Mouse (Mus musculus): ENCODE results near the gene Sdk1. TPM values are rescaled to one million over a fixed set of nuclear protein-coding genes. Genes with fewer than 3 reads are reported as not detected.

Sdk1 gene
- polyA plus RNA-seq, 1 experiment from 2014 or later: 1.7 TPM

GRCm38 (mm10) chr5:141564197-141564596 lies 322.9 kb downstream of the Sdk1 start:
- Histone ChIP-seq H3K9me3 (ENCODE audit: control insufficient read depth, low read length) (peaks cover 2% of the 10 kb centered on the region; the same call in 1 of the 2 replicates), H3K4me3 (ENCODE audit: low read length) (no peak overlapping the region), H3K27me3 (replicated peaks; ENCODE audit: control insufficient read depth, insufficient read depth, low read length) (no peaks in the 10 kb centered on the region), H3K4me2 (ENCODE audit: low read depth, low read length) (no peak overlapping the region), H3K4me1 (ENCODE audit: control insufficient read depth, insufficient read depth, low read length) (no peaks in the 10 kb centered on the region), H3K27ac (ENCODE audit: low read length) (no peak overlapping the region), H3K9ac (ENCODE audit: low read depth, low read length) (no peak overlapping the region), H3K36me3 (ENCODE audit: control insufficient read depth, insufficient read depth, low read length) (no peaks in the 10 kb centered on the region)
- no peak for ATAC-seq
- 87% methylated on average over 5 of the region's 5 CpGs for WGBS

- 66% methylated on average over 2 of the region's 2 CpGs for WGBS
- no peaks in the 10 kb centered on the region for H3K36me3 ChIP-seq (ENCODE audit: control insufficient read depth, insufficient read depth, low read length)
- no peak overlapping the region for H3K4me2 ChIP-seq (ENCODE audit: low read depth, low read length)
- no peak for ATAC-seq
- no peaks in the 10 kb centered on the region for H3K4me1 ChIP-seq (ENCODE audit: control insufficient read depth, insufficient read depth, low read length)
- H3K4me3 ChIP-seq (ENCODE audit: low read length): no peak overlapping the region
- H3K27ac ChIP-seq (ENCODE audit: low read length): no peak overlapping the region
- H3K27me3 ChIP-seq (replicated peaks; ENCODE audit: control insufficient read depth, insufficient read depth, low read length): no peaks in the 10 kb centered on the region
- no peak overlapping the region for H3K9ac ChIP-seq (ENCODE audit: low read depth, low read length)
- peaks cover 2% of the 10 kb centered on the region; the same call in 1 of the 2 replicates for H3K9me3 ChIP-seq (ENCODE audit: control insufficient read depth, low read length)
These were observed 326.8 kb downstream of the Sdk1 start for GRCm38 (mm10) chr5:141568106-141568505.

GRCm38 (mm10) chr5:141570442-141570841 lies 329.2 kb downstream of the Sdk1 start:
- Histone ChIP-seq H3K4me2 (ENCODE audit: low read depth, low read length) (no peak overlapping the region), H3K27me3 (replicated peaks; ENCODE audit: control insufficient read depth, insufficient read depth, low read length) (no peaks in the 10 kb centered on the region), H3K27ac (ENCODE audit: low read length) (no peak overlapping the region), H3K9me3 (ENCODE audit: control insufficient read depth, low read length) (no peaks in the 10 kb centered on the region), H3K4me1 (ENCODE audit: control insufficient read depth, insufficient read depth, low read length) (0 out of 2 replicates have a peak, but pooled peaks cover 4% of the 10 kb centered on the region), H3K36me3 (ENCODE audit: control insufficient read depth, insufficient read depth, low read length) (no peaks in the 10 kb centered on the region), H3K4me3 (ENCODE audit: low read length) (no peak overlapping the region), H3K9ac (ENCODE audit: low read depth, low read length) (no peak overlapping the region)
- 74% methylated on average over 6 of the region's 6 CpGs for WGBS
- no peak for ATAC-seq

- no peak overlapping the region for H3K9ac ChIP-seq (ENCODE audit: low read depth, low read length)
- no peak overlapping the region for H3K4me3 ChIP-seq (ENCODE audit: low read length)
- H3K4me2 ChIP-seq (ENCODE audit: low read depth, low read length): no peak overlapping the region
- no peak for ATAC-seq
- WGBS: 54% methylated on average over 1 of the region's 1 CpGs
- no peaks in the 10 kb centered on the region for H3K36me3 ChIP-seq (ENCODE audit: control insufficient read depth, insufficient read depth, low read length)
- H3K27me3 ChIP-seq (replicated peaks; ENCODE audit: control insufficient read depth, insufficient read depth, low read length): no peaks in the 10 kb centered on the region
- H3K27ac ChIP-seq (ENCODE audit: low read length): no peak overlapping the region
- 0 out of 2 replicates have a peak, but pooled peaks cover 4% of the 10 kb centered on the region for H3K4me1 ChIP-seq (ENCODE audit: control insufficient read depth, insufficient read depth, low read length)
- H3K9me3 ChIP-seq (ENCODE audit: control insufficient read depth, low read length): no peaks in the 10 kb centered on the region
These were observed 333.0 kb downstream of the Sdk1 start for GRCm38 (mm10) chr5:141574263-141574662.

- Histone ChIP-seq H3K36me3 (ENCODE audit: control insufficient read depth, insufficient read depth, low read length) (no peaks in the 10 kb centered on the region), H3K27ac (ENCODE audit: low read length) (no peak overlapping the region), H3K27me3 (replicated peaks; ENCODE audit: control insufficient read depth, insufficient read depth, low read length) (no peaks in the 10 kb centered on the region), H3K4me1 (ENCODE audit: control insufficient read depth, insufficient read depth, low read length) (no peaks in the 10 kb centered on the region), H3K4me3 (ENCODE audit: low read length) (no peak overlapping the region), H3K9ac (ENCODE audit: low read depth, low read length) (no peak overlapping the region), H3K9me3 (ENCODE audit: control insufficient read depth, low read length) (no peaks in the 10 kb centered on the region), H3K4me2 (ENCODE audit: low read depth, low read length) (no peak overlapping the region)
- ATAC-seq: no peak
- WGBS: 72% methylated on average over 5 of the region's 5 CpGs
These were observed 350.0 kb downstream of the Sdk1 start for GRCm38 (mm10) chr5:141591246-141591645.

GRCm38 (mm10) chr5:141612721-141613120 lies 371.4 kb downstream of the Sdk1 start:
- Histone ChIP-seq H3K9ac (ENCODE audit: low read depth, low read length) (no peak overlapping the region), H3K36me3 (ENCODE audit: control insufficient read depth, insufficient read depth, low read length) (no peaks in the 10 kb centered on the region), H3K27me3 (replicated peaks; ENCODE audit: control insufficient read depth, insufficient read depth, low read length) (no peaks in the 10 kb centered on the region), H3K4me2 (ENCODE audit: low read depth, low read length) (no peak overlapping the region), H3K4me3 (ENCODE audit: low read length) (no peak overlapping the region), H3K9me3 (ENCODE audit: control insufficient read depth, low read length) (no peaks in the 10 kb centered on the region), H3K4me1 (ENCODE audit: control insufficient read depth, insufficient read depth, low read length) (no peaks in the 10 kb centered on the region), H3K27ac (ENCODE audit: low read length) (no peak overlapping the region)
- WGBS: 70% methylated on average over 10 of the region's 10 CpGs
- no peak for ATAC-seq

GRCm38 (mm10) chr5:141615763-141616162 lies 374.5 kb downstream of the Sdk1 start:
- H3K4me3 ChIP-seq (ENCODE audit: low read length): no peak overlapping the region
- H3K4me2 ChIP-seq (ENCODE audit: low read depth, low read length): no peak overlapping the region
- H3K27ac ChIP-seq (ENCODE audit: low read length): no peak overlapping the region
- H3K4me1 ChIP-seq (ENCODE audit: control insufficient read depth, insufficient read depth, low read length): no peaks in the 10 kb centered on the region
- no peak for ATAC-seq
- no peaks in the 10 kb centered on the region for H3K36me3 ChIP-seq (ENCODE audit: control insufficient read depth, insufficient read depth, low read length)
- no peaks in the 10 kb centered on the region for H3K9me3 ChIP-seq (ENCODE audit: control insufficient read depth, low read length)
- 66% methylated on average over 7 of the region's 7 CpGs for WGBS
- H3K27me3 ChIP-seq (replicated peaks; ENCODE audit: control insufficient read depth, insufficient read depth, low read length): no peaks in the 10 kb centered on the region
- H3K9ac ChIP-seq (ENCODE audit: low read depth, low read length): no peak overlapping the region

GRCm38 (mm10) chr5:141617660-141618059 lies 376.4 kb downstream of the Sdk1 start:
- Histone ChIP-seq H3K27me3 (replicated peaks; ENCODE audit: control insufficient read depth, insufficient read depth, low read length) (no peaks in the 10 kb centered on the region), H3K9ac (ENCODE audit: low read depth, low read length) (no peak overlapping the region), H3K36me3 (ENCODE audit: control insufficient read depth, insufficient read depth, low read length) (no peaks in the 10 kb centered on the region), H3K4me1 (ENCODE audit: control insufficient read depth, insufficient read depth, low read length) (no peaks in the 10 kb centered on the region), H3K9me3 (ENCODE audit: control insufficient read depth, low read length) (no peaks in the 10 kb centered on the region), H3K27ac (ENCODE audit: low read length) (no peak overlapping the region), H3K4me3 (ENCODE audit: low read length) (no peak overlapping the region), H3K4me2 (ENCODE audit: low read depth, low read length) (no peak overlapping the region)
- ATAC-seq: no peak
- 79% methylated on average over 6 of the region's 6 CpGs for WGBS

GRCm38 (mm10) chr5:141625401-141625800 lies 384.1 kb downstream of the Sdk1 start:
- WGBS: 88% methylated on average over 4 of the region's 4 CpGs
- Histone ChIP-seq H3K4me3 (ENCODE audit: low read length) (no peak overlapping the region), H3K4me1 (ENCODE audit: control insufficient read depth, insufficient read depth, low read length) (no peaks in the 10 kb centered on the region), H3K4me2 (ENCODE audit: low read depth, low read length) (no peak overlapping the region), H3K36me3 (ENCODE audit: control insufficient read depth, insufficient read depth, low read length) (no peaks in the 10 kb centered on the region), H3K9ac (ENCODE audit: low read depth, low read length) (no peak overlapping the region), H3K27me3 (replicated peaks; ENCODE audit: control insufficient read depth, insufficient read depth, low read length) (no peaks in the 10 kb centered on the region), H3K9me3 (ENCODE audit: control insufficient read depth, low read length) (no peaks in the 10 kb centered on the region; the same call in 1 of the 2 replicates), H3K27ac (ENCODE audit: low read length) (no peak overlapping the region)
- no peak for ATAC-seq

- no peaks in the 10 kb centered on the region for H3K27me3 ChIP-seq (replicated peaks; ENCODE audit: control insufficient read depth, insufficient read depth, low read length)
These were observed 390.4 kb downstream of the Sdk1 start for GRCm38 (mm10) chr5:141631641-141632040.

More at GRCm38 (mm10) chr5:141631641-141632040, 390.4 kb downstream of the Sdk1 start:
- no peaks in the 10 kb centered on the region for H3K36me3 ChIP-seq (ENCODE audit: control insufficient read depth, insufficient read depth, low read length)
- H3K4me2 ChIP-seq (ENCODE audit: low read depth, low read length): no peak overlapping the region
- H3K4me1 ChIP-seq (ENCODE audit: control insufficient read depth, insufficient read depth, low read length): no peaks in the 10 kb centered on the region
- ATAC-seq: no peak
- H3K4me3 ChIP-seq (ENCODE audit: low read length): no peak overlapping the region
- 85% methylated on average over 5 of the region's 5 CpGs for WGBS
- no peak overlapping the region for H3K9ac ChIP-seq (ENCODE audit: low read depth, low read length)
- H3K27ac ChIP-seq (ENCODE audit: low read length): no peak overlapping the region
- H3K9me3 ChIP-seq (ENCODE audit: control insufficient read depth, low read length): no peaks in the 10 kb centered on the region
